Mouse (Mus musculus): ENCODE data around the gene St6galnac6. TPM values are rescaled to one million over a fixed set of nuclear protein-coding genes. Genes with fewer than 3 reads are reported as not detected.

Gene St6galnac6
- total and polyA plus RNA-seq, 3 experiments: 12.5 to 26.5 TPM; not detected in 1

- Histone ChIP-seq H3K9ac (ENCODE audit: control insufficient read depth, low read depth, low read length, poor library complexity, severe bottlenecking) (peak overlapping the region; percentile 76), H3K27me3 (ENCODE audit: control insufficient read depth in 1 of 2, insufficient read depth in 2 of 2, low read length in 2 of 2) (no peaks in the 10 kb centered on the region), H3K9me3 (replicated peaks; ENCODE audit: insufficient read depth, low read length) (no peaks in the 10 kb centered on the region), H3K79me2 (ENCODE audit: control insufficient read depth, insufficient read depth, low read length, poor library complexity) (peaks cover 2% of the 10 kb centered on the region; the same call in 1 of the 2 replicates), H3K36me3 (ENCODE audit: control insufficient read depth in 1 of 2, insufficient read depth in 2 of 2, low read length in 2 of 2) (peaks cover 0 to 6% of the 10 kb centered on the region in 2 experiments; a peak in 2 of 4 replicates), H3K4me1 (ENCODE audit: control insufficient read depth in 1 of 2, insufficient read depth in 2 of 2, low read length in 2 of 2) (peaks cover 6 to 29% of the 10 kb centered on the region in 2 experiments), H3K27ac (ENCODE audit: control insufficient read depth, low read depth, low read length) (peak overlapping the region; percentile 74), H3K4me3 (ENCODE audit: control insufficient read depth in 1 of 2, insufficient read depth in 1 of 2, low read depth in 2 of 2, low read length in 2 of 2) (peak overlapping the region; percentile 78 to 93)
- TF ChIP-seq POLR2A (IDR thresholded peaks at IDR 0.05; ENCODE audit: control insufficient read depth in 1 of 2, insufficient read depth in 1 of 2, low read depth in 1 of 2, low read length in 2 of 2, poor library complexity in 1 of 2): 0 out of 4 replicates have a peak, but pooled peaks of 1 of the 2 experiments have one; percentile 14
- no peak for TF ChIP-seq RCOR1 (IDR thresholded peaks at IDR 0.05; ENCODE audit: low read depth, low read length)
- no peak for TF ChIP-seq KAT2A (conservative IDR thresholded peaks at IDR 0.05; ENCODE audit: low read depth, low read length)
- no peak for TF ChIP-seq MAX (IDR thresholded peaks at IDR 0.05; ENCODE audit: low read length)
- TF ChIP-seq RAD21 (IDR thresholded peaks at IDR 0.05; ENCODE audit: low read depth, low read length): no peak
- no peak for TF ChIP-seq MYC (IDR thresholded peaks at IDR 0.05; ENCODE audit: low read depth, low read length)
- no peak for TF ChIP-seq SMC3 (IDR thresholded peaks at IDR 0.05; ENCODE audit: low read depth, low read length)
- TF ChIP-seq CTCF (IDR thresholded peaks at IDR 0.05 in 2 of 3, conservative IDR thresholded peaks at IDR 0.05 in 1 of 3; ENCODE audit: control insufficient read depth in 1 of 3, insufficient read depth in 1 of 3, low read depth in 2 of 3, low read length in 3 of 3, poor library complexity in 1 of 3, severe bottlenecking in 1 of 3): no peak
- DNase-seq (ENCODE audit: low read depth, low spot score): peak; percentile 78
These were observed 7.9 kb downstream of the St6galnac6 start for GRCm38 (mm10) chr2:32607262-32607947.

GRCm38 (mm10) chr2:32608141-32608777 is 8.8 kb downstream of the St6galnac6 start:
- Histone ChIP-seq H3K79me2 (ENCODE audit: control insufficient read depth, insufficient read depth, low read length, poor library complexity) (peaks cover 2% of the 10 kb centered on the region; the same call in 1 of the 2 replicates), H3K4me3 (ENCODE audit: control insufficient read depth in 1 of 2, insufficient read depth in 1 of 2, low read depth in 2 of 2, low read length in 2 of 2) (peak overlapping the region; percentile 78 to 93), H3K36me3 (ENCODE audit: control insufficient read depth in 1 of 2, insufficient read depth in 2 of 2, low read length in 2 of 2) (peaks cover 0 to 6% of the 10 kb centered on the region in 2 experiments; a peak in 2 of 4 replicates), H3K4me1 (ENCODE audit: control insufficient read depth in 1 of 2, insufficient read depth in 2 of 2, low read length in 2 of 2) (peaks cover 6 to 29% of the 10 kb centered on the region in 2 experiments), H3K9me3 (replicated peaks; ENCODE audit: insufficient read depth, low read length) (no peaks in the 10 kb centered on the region), H3K9ac (ENCODE audit: control insufficient read depth, low read depth, low read length, poor library complexity, severe bottlenecking) (peak overlapping the region; percentile 36), H3K27ac (ENCODE audit: control insufficient read depth, low read depth, low read length) (peak overlapping the region; percentile 30), H3K27me3 (ENCODE audit: control insufficient read depth in 1 of 2, insufficient read depth in 2 of 2, low read length in 2 of 2) (no peaks in the 10 kb centered on the region)
- TF ChIP-seq POLR2A (IDR thresholded peaks at IDR 0.05; ENCODE audit: control insufficient read depth in 1 of 2, insufficient read depth in 1 of 2, low read depth in 1 of 2, low read length in 2 of 2, poor library complexity in 1 of 2) (no peak; a peak in 1 of 4 replicates), MEF2A (IDR thresholded peaks at IDR 0.05; ENCODE audit: extremely low read depth, insufficient replicate concordance, low read depth, low read length, poor library complexity, severe bottlenecking) (peak; percentile 41; the same call in 1 of the 2 replicates), NRF1 (IDR thresholded peaks at IDR 0.05; ENCODE audit: insufficient read depth, low read depth, low read length, poor library complexity, severe bottlenecking) (peak; percentile 60; the same call in 1 of the 2 replicates), RCOR1 (IDR thresholded peaks at IDR 0.05; ENCODE audit: low read depth, low read length) (peak; percentile 4; the same call in 1 of the 2 replicates), GABPA (IDR thresholded peaks at IDR 0.05; ENCODE audit: low read depth, low read length) (no peak), MAX (IDR thresholded peaks at IDR 0.05; ENCODE audit: low read length) (no peak)
- peak; percentile 89 for DNase-seq (ENCODE audit: low read depth, low spot score)

All from MEL (cell line).